Mouse (Mus musculus) urinary bladder, adult 2 months (tissue): ENCODE data around the gene Psmb3. TPM values are rescaled to one million over a fixed set of nuclear protein-coding genes. Genes with fewer than 3 reads are reported as not detected.
"Not testable (repeated sequence)": the region's sequence is repeated elsewhere in the genome, so short reads cannot be mapped to it uniquely, and the experiment has no call there.

ENCODE experiments used
- DNase-seq: peaks from one replicate; pipeline ENCODE4 v3.0.0; 2022; ENCODE audit warnings: low spot score
- polyA plus RNA-seq: library from polyadenylated mRNA; depleted of rRNA; stranded (reverse); fragments of >200 nt; gene quantifications from 2 replicates; pipeline ENCODE4 v1.2.3, GENCODE M21; 2012

Psmb3 gene
- polyA plus RNA-seq, 1 experiment: 322 TPM

DNA sequence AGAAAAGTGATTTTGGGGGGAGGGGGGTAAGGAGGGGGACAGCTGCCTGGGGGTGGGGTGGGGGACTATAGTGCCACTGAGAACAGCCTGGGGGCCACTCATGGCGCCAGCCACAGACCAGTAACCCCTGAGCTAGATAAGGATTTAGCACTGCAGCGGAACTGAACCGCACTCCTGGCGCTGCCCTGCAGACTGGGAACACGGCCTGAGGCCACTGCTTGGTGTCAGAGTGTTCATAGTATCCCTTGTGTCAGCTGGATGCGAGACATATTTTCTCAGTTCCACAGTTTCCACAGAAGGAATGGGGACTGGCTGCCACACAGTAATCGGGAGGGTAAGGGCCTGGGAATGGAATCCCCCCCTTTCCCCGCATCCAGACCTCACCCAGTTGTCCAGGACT, 12.8 kb downstream of the Psmb3 start:
- no peak for DNase-seq

DNA sequence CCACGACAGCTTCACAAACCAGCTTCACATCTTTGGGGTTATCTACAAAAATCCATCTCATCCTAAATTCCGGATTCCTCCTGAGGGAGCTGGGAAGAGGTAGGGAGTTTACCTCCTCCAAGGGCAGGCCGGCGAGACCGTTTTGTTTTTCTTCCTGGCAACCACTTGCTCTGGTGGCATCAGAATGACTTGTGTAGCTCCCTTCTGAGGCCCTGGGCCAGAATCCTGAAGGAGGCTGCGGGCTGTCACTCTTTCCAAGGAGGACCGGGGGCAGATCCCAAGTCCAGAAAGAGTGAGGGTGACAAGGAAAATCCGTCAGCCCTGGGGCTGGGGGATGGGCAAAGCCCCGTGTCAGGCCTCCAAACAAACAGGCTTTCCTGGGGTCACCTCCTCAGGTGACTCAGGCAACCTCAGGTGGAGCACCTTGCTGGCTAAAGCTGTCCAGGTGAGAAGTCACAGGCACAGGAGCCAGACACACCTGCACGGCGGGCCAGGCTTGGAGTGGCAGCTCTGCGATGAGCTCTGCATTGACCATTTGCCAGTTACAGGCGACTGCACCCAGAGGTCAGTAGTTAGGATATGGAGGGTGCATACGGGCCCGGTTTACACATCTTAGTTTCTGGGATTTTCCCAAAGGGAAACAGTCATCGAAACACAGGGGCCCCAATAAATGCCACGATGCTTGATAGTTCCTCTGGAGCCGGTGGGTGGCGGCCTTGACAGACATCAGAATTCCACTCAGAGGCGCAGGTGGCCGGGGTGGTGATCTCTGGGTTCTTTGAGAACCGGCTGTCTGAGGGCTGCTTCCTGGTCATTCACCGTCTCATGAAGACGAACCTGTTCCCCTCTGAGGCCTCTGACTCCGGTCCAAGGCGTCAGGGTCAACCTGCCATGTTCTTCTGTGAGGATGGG, 14.4 kb downstream of the Psmb3 start:
- DNase-seq: no peak

DNA sequence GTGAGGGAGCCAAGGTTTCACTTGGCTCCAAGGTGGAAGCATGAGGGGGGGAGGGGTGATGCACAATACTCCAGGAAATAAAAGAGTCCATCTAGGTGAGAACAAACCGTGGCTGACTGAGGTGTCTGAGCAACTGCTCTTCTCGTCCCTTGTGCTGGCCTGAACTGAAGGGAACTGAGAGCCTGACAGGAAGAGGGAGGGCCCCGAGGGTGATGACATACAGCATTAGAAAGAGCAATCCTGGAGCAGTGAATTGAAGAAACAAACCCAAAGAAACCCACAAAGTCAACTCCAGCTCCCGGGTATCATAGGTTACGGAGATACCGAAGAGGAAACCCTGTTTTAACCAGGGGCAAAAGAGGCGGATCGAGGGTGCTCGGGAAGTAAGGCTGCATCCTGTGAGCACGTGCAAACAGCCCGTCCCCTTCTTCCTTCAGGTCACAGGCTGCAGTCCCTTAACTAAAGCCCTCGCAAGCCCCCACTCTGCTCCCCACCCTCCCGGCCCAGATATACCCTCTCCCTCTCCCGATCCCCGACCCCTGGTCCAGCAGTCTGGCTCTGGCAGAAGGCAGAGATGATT, 15.2 kb downstream of the Psmb3 start:
- no peak for DNase-seq

DNA sequence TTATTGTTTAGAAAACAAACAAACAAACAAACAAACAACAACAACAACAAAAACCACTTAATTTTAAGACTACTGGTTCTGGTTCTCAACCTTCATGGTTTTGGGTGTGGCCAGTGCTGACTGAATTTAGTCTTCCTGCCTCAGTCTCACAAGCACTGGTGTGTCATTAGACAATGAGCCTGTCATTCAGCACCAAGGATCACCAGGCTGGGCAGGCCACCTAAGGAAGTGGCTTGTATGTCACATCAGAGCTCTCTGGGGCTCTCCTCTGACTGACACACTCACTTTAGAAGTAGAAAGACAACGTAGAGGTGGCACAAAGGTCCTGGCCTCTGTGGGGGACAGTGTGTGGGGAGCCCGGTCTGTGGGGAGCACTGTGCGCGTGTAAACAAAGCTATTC, 15.8 kb downstream of the Psmb3 start:
- no peak for DNase-seq

DNA sequence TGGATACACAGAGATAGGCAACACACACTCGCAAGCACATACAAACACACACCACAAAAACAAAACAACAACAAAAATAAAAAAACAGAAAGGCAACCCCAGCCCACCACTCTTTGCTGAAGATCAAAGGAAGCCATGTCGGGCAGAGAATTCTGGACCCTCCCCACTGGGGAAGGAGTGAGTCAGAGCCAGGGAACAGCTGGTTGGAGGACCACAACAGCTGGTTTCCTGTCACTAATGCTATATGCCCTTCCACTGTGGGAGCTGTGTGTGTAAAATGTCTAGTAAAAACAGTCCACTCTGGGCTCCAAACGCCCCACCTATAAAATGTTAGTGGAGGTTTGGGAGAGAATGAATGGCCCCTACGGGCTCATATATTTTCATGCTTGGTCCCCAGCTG, 18.1 kb downstream of the Psmb3 start:
- no peak for DNase-seq

DNA sequence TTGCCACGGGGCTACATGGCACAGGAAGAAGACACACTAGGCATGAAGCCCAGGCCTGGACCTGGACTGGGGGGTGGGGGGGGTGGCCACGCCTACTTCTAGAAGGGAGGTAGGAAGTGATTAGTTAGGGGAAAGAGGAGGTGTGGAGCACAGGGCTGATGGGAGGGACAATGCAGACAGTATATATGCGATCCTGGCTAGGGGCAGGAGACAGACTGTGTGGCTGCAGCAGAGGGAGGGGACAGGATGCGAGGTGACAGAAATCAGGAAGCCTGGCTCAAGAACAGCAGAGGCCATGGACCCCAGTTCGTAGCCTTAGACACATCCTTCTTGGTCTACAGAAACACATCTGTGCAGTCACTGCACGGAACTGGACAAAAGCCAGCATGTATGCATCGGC, 20.5 kb downstream of the Psmb3 start:
- no peak for DNase-seq

DNA sequence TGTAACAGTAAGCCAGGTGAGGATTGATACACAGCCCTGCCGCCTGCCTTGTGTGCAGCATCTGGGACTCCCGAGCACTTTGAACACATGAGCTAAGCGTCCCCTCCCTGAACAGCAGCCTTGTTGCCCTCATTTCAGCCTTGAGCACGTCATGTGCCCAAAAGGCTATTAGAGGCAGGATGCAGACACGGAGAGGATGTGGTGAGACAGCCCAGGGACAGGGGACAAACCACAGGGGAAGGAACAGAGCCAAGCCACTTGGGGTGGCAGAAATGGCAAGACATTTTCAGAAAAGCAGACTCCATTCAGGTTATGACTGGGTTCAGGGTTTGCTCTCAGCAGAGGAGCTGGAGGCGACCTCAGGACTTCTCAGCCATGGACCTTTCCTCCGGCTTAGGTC, 25.1 kb downstream of the Psmb3 start:
- DNase-seq: no peak

DNA sequence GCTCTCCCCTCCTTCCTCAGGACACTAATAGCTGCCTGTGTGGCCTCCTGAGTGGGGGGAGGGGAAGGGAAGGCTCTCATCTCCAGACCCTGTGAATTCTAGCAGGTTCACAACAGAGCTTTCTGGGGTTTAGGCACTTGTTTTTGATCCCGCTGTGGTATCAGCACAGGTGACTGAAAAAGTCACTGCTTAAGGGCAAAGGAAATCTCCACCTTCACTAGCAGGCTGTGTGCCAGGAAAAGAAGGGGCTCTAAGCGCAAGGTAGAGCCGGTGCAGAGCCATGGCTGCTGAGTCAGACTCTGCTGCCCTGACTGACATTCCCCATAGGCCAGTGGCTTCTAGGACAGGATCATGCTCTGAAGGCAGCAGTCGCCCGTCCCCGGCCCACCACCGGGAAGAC, 25.5 kb downstream of the Psmb3 start:
- DNase-seq: no peak

DNA sequence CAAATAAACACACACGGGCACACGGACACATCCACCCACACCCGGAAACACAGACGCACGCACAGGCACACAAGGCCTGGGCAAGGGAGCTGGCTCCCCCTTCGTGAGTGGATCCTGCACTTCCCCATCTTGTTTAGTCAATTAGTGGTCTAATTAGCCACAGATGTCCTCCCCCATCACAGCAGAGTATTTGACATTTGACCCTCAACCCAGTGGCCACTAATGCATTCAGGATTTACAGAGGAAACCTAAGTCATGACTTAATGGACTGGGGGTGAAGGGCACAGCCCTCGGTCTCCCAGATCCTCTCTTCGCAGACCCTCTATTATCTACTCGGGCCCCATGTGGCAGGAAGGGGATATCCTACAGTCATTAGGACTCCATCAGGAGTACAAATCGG, 30.5 kb downstream of the Psmb3 start:
- no peak for DNase-seq

DNA sequence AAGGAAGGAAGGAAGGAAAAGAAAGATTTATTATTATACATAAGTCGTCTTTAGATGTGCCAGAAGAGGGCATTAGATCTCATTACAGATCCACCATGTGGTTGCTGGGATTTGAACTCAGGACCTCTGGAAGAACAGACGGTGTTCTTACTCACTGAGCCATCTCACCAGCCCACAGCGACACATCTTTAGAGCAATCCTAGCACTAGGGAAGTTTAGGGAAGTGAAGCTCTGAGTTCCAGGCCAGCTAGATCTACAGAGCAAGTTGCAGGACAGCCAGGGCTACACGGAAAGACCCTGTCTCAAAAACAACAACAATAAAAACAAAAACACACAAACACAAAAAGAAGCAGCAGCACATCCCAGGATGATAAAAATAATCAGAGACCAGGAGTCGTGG, 31.6 kb downstream of the Psmb3 start:
- not testable (repeated sequence) for DNase-seq

DNA sequence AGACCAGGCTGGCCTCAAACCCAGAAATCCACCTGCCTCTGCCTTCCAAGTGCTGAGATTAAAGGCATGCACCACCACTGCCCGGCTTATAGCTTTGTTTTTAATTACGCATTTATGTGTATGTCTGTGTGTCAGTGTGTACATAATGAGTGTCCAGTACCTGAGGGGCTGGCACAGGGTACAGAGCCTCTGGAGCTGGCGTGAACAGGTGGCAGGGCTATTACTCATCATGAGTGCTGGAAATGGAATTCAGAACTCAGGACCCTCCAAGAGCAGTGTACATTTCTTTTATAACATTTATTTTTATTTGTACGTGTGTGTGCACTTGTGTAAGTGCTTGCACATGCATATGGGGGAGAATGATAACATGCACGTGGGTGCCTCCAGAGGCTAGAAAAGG, 33.4 kb downstream of the Psmb3 start:
- no peak for DNase-seq

DNA sequence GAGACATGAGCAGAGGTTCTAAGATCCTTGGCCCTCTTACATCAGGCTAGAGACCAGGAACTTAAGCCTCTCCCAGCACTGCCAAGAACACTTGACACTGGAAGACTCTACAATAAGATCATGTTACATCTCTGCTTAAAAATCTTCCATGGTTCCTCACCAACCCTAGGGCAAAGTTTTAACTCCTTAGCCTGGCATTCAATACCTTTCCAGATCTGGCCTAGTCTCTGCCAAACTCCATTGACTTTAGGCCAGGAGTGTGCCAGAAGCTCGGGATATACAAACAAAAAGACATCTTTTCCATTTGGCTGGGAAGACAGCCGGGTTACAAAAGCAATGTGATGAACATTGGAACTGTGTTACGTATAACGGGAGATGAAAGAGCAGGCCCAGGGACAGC, 34.4 kb downstream of the Psmb3 start:
- DNase-seq: no peak

DNA sequence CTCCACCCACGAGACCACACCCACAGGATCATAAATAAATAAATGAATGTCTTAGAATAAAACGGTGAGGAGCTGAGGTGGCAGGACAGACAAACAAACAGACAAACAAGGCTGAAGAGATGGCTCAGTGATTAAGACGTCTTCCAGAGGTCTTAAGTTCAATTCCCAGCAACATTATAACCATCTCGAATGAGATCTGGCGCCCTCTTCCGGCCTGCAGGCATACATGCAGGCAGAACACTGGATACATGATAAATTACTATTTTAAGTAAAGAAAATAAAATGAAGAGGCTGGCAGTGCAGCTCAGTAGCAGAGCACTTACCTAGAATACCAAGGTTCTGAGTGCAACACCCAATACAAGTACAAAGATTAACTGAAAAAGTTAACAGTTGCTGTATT, 35.5 kb downstream of the Psmb3 start:
- DNase-seq: no peak

DNA sequence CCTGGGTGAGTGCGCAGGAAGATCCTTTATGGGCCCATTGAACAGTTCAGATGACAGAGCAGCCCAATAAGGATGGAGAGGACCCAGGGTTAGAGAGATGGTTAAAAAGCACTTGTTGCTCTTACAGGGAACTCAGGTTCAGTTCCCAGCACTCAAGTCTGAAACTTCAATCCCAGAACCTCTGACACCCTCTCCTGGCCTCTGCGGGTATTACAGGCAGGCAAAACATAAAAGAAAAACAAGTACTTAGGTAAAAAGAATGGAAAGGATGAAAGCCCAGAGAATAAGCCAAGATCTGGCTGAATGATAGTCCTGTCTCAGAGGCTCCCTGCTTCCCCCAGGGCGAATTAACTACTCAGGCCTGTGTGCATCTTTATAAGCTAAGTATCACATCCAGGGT, 36.0 kb downstream of the Psmb3 start:
- no peak for DNase-seq

DNA sequence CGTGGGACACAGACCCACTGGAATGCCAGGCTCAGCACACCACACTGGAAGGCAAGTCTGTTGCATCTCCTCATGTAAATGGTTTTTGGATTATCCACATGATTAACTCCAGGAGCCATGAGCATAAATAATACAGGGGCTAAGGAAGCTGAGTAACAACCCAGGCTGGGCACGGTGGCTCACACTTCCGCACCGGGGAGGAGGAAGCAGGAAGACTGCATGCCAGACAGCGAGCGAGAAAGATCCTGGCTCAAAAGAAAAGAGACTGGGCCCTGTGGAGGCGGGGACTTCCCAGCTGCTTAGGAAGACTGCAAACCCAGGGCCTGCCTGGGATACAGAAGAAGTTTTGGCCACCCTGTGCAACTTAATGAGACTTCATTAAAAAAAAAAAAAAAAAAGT, 37.0 kb downstream of the Psmb3 start:
- no peak for DNase-seq

DNA sequence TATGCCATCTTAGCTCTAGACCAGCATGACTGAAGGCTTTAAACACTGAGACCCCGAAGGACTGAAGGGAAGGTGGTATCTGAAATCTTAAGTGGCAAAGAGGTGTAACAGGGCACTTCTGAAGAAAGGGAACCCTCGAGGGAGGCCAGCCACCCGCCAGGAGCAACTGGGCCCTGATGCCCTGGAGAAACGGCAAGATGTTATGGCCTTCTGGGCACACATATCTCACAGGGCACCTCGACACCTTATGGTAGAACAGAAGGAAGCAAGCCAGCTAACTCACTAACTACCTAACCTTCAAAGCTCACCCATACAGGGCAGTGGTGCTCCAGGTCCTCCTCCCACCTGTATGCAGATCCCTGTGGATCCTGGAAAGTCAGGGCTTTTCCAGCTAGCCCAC, 39.0 kb downstream of the Psmb3 start:
- DNase-seq: no peak

DNA sequence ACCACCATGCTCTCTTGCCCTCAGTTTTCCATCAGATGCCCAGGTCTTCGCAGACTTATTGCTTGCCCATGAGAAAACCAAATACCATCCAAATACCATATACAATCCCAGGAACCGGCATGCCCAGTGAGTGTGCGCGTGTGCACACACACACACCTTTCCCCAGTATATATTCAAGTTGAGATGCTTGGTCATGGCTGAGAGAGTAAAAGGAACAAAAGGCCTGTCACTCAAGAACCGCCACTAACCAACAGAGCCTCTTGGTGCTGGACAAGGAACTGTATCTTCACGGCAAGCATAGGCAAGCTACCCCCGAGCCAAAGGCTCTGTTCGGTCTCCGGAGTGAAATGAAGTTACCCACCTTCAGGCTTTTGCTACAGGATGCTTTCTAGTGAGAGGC, 39.4 kb downstream of the Psmb3 start:
- no peak for DNase-seq

DNA sequence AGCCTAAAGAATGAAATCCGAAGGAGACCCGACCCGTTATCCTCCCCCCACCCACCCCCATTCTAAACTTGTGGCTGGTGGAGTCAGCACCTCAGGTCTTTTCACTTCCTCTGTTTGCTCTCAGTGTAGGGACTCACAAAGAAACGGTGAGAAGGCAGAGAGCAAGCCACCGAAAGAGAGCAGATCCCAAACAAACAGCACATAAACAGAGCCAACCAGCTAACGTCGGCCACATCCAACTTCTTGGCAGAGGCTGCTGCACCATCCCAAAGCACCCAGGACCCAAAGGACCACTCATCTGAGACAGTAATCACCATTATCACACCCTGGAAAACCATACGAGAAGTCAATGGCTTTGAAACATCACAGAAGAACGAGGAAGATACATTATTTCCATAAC, 40.2 kb downstream of the Psmb3 start:
- no peak for DNase-seq

DNA sequence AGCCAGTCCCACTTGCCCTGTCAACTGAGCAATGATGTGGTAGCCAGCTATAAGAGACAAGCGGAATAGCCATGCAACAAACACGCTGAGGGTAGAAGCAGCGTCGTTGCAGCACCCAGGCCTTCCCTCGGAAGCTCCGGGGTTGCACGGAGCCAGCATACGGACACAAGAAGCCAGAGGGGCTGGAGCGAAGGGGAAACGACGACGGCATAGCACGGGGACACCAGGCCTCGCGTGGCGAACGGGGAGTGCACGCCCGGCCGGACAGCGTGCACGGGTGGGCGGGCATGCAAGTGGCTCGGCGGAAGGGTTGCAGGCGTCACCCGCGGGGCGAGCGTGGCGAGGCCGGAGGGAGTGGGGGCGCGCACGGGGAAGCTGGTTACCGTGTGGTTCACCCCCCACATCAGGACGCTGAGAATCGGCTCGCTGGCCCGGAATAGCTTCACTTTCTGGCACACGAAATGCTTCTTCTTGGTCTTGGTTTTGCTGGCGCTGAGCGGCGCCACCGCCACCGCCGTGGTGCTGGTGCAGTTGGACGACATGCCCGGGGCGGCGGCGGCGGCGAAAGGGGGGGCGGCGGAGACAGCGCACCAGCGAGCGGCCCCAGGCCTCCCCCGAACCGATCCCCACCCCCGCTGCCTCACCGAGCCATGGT, 41.0 kb downstream of the Psmb3 start, which contains the start of gene Pip4k2b:
Gene Pip4k2b, minus strand, starts transcription at position 642 of the 655 bp plus-strand sequence.
- DNase-seq: no peak

DNA sequence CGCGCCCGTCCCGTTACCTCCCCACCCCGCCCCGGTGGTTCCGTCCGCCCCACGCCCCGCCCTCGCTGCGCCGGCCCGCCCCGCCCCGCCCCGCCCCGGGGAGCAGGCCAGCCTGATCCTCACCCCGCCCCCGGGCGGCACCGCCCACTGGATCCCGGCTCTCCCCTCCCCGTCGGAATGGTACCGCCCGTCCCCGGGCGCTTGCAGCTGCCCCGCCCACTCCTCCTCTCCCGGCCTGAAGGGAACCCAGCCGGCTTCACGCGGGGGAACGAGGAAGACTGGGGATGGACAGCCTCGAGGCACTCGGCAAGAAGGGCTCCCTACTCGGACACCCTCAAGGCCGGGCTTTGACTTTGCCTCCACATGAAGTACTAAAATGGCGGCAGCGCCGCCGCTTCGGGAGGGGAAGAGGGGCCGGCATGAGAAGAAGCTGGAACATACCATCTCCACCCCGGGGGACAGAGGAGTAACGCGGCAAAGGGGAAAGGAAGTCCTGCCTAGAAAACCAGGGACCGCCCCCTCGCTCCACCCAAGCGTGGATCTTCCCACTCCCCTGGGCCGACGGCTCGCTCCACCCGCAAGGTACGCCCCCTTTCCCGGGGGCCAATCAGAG, 41.6 kb downstream of the Psmb3 start:
- peak; percentile 98 for DNase-seq

DNA sequence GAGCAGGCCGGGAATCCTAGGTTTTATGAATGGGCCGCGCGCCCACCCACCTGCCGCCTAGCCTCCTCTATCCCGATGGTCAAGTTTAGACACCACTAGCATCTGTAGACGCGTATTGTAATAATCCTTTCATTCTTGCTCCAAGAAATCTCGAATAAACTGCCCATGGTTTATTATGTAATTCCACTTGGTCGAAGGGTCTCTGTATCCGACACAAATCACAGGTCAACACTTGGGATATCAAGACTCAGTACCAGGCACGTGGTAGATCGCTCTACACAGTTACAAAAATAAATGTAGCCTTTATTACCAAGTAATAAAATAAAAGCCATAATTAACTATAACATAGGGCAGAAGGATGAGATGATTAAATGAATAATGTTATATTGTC, 42.1 kb downstream of the Psmb3 start:
- no peak for DNase-seq

DNA sequence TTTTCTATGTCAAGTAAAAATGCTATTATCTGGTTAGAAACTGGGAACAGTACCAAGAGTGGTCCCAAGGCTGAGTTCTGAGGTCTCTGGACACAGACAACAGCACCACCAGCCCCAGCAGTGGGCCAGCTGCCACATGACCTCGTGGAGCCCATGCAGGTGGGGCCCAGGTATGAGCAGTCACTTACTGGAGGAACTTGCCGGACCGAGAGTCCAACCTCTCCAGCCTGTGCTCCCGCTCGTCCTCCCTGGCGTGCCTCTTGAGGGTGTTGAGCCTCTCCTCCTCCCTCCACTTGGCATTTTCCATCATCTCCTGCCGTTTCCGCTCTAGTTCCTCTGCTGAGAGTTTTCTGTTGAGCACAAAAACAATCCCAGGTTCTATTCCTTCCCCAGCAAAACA, 44.6 kb downstream of the Psmb3 start:
- DNase-seq: no peak

DNA sequence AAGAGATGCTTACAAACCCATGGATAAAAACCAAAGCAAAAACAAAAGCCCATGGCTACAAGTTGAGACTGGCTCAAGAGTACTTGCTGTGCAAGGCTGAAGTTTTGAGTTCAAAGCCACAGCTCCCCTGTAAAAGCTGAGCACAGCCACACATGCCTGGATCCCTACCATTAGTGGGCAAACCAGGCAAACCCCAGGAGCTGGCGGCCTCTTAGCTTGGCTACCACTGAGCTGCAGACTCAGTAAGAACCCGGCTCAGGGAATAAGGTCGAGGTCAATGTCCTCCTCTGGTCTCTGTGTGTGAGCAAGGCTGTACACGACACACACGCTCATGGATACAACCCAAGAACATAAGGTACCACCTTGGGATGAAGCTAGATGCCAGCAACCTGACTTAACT, 45.3 kb downstream of the Psmb3 start:
- DNase-seq: no peak
